Mouse (Mus musculus) fibroblast of lung, adult 2 months (primary cell): Measurements from ENCODE around the gene Ndc1.
"Not testable (repeated sequence)": the region's sequence is repeated elsewhere in the genome, so short reads cannot be mapped to it uniquely, and the experiment has no call there.

ENCODE experiments used
- DNase-seq: peaks from one replicate; pipeline ENCODE4 v3.0.0-alpha.2; 2011; ENCODE audit warnings: low read depth

Gene Ndc1

DNA sequence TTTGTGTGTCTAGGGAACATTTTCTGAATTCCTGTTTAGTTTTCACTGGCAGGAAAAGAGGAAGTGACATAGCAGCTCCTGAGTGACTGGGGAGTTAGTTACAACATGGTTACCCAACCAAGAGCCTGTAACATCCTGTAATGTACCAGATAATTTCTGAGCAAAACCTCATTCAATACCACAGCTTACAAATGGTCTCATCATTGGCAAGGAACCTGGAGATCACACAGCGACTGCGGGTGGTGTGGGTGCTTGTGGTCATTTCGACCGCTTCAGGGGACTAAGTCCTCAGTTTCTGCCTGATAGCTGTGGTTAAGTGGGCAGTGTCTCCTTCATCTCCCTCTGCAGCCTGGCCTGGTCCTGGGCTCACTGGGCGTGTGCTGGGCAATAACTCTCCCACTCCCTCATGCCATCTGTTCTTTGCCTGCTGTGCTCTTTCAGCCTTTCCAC, 3.4 kb upstream of the Ndc1 start:
- no peak for DNase-seq

DNA sequence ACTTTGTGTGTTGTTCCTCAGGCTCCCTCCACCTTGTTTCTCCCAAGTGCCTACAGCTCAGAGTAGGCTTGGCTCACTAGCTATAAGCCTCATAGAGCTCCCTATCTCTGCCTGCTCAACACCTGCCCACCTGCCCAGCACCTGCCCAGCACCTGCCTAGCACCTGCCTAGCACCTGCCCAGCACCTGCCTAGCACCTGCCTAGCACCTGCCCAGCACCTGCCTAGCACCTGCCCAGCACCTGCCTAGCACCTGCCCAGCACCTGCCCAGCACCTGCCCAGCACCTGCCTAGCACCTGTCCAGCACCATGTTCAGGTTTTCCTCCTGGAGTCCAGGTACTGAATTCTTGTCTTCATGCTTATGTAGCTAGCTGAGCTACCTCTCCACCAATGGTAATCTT, 1.2 kb upstream of the Ndc1 start:
- DNase-seq, result not testable (repeated sequence)

DNA sequence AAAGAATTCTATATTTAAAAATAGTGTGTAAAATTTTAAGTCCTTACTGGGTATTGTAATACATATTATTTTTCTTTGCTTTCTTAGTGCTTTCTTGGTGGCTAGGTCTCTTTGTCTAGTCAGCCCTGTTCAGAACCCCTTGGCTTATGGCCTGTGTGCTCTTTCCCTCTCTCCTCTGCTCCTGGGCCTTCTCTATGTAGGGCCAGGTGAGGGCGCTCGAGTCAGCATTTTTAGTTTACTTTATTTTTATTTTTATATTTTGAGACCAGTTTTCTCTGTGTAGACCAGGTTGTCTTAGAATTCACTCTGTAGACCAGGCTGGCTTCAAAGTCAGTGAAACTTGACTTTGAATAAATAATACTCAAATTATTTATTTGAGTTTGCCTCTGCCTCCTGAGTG, 4.7 kb downstream of the Ndc1 start:
- no peak for DNase-seq

DNA sequence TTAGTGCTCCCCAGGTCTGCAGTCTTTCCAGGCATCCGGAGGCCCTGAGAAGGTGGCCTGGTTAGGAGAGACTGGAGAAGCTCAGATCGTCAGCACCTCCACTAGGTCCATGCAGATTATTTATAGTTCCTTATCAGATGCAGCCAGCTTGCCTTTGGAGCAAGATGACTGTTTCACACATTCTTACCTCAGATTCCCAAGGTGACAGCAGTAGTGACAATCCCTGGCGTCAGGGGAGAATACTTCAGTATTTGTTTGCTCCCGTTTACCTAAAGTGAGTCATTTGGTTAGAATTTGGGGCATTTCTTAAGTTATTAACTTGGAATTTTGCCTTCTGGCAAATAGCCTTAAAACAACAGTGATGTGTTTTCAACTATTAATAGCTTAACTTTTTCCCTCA, 7.1 kb downstream of the Ndc1 start:
- DNase-seq, result no peak

DNA sequence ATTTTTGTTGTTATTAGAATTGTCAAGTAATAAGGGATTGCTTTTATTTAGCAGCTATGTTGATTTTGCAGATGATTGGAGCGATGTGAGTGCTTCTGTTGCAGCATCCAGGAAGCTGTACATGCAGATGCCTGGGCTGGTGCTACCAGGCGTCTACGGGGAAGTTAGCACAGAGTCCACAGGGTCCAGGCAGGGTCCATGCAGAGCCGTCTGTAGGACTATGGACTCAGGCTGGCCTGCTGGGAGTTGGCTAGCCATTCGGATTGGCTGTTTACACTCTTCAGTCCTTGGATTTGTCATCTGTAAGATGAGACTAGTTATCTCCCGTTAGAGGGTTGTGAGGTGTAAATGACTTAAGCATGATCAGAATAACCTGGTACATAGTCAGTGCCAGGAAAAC, 11.4 kb downstream of the Ndc1 start:
- no peak for DNase-seq

DNA sequence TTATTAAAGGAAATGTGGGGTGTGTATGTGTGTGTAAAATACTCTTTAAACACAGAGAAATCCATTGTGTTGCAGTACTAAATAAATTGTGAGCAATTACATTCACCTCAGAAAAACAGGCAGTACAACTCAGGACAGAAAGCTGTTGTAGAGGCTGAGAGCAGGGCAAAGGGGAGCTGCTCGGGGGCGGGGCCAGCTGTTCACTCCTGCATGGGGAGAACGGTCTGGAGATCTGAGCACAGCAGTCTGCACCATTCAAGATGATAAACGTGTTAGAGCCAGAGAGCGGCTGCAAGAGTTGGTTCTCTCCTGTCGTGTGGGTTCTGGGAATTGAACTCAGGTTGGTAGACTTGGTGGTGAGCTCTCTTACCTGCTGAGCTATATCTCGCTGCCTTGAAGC, 13.3 kb downstream of the Ndc1 start:
- no peak for DNase-seq

DNA sequence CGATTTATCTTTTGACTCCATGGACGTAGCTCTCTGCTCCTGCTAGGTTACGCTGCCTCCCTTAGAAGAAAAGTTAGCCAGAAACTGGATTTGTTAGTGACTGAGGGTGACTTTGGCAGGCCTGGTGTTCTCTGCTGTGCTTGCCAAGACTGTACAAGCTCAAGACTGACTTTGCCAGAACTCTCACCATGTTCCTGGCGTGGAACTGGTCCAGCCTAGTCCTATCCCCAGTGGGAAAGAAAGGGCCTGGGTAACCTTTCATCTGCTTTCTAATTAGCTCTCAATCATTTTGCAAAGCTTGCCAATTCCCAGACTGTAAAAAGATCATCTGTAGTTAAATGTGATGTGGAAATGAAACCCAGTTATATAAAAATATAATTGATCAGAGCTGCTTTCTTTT, 19.5 kb downstream of the Ndc1 start:
- no peak for DNase-seq

DNA sequence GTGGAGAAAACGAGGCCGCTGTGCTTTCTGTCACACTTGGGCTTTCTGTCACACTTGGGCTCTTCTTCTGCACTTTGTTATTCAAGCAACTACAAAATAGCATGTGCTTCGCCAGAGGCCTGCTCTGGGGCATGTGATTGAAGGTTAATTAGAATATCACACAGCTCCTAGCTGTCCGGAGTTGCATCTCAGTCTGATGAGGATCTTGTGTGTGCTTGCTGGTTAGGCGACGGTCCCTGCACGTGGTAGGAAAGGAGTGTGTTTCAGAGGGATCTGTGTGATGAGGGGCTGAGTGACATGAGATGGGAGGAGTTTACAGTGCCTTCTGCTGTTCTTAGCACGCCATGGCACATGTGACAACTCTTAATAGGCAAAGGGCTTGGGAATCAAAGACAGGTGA, 19.9 kb downstream of the Ndc1 start:
- no peak for DNase-seq

DNA sequence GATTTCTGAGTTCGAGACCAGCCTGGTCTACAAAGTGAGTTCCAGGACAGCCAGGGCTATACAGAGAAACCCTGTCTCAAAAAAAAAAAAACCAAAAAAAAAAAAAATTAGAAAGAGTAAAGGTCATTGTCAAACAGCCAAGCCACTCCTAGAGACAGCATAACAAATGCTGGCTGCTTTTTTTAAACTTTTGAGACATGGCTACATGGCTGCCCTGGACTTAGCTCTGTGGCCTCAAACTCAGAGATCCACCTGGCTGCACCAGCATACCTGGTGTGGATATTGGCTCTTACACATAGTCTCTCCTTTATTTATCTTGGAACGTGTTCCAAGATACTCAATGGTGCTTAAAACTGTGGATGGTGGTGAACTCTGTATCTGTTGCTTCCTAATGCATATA, 20.7 kb downstream of the Ndc1 start:
- no peak for DNase-seq

DNA sequence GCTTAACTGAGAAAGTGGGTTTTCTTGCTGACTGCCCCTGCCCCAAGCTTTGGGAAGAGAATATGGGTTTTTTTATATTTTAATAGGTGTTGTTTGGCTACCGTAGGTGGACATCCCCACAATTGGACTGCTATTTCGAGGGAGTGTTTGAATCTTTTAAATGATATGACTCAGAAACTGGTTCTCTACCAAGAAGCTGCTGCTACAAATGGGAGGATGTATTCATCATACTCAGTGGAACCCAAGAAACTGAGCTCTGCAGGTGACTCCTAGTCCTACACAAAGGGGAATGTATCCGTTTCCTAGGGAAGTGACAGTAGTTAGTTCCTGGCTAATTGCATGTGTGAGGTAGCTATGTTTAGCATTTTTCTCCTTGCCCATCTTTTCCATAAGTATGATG, 21.8 kb downstream of the Ndc1 start:
- no peak for DNase-seq

DNA sequence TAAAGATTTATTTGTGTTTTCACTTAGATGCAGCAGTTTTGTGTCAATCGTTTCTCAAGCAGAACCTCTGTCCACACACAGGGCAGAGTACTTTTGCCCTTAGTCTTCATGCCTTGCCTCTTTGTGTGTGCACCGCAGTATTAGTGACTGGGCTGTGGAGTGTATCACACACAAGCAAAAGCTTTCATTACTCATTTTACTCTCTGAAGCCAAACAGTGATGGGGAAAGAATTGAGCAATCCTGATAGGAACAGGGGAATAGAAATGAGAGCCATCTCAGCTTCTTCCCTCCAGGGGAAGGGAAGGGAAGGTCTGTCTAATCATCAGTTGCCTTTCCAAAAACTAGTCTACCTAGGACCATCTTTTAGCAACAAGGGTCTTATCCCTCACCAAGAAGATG, 26.2 kb downstream of the Ndc1 start:
- no peak for DNase-seq

DNA sequence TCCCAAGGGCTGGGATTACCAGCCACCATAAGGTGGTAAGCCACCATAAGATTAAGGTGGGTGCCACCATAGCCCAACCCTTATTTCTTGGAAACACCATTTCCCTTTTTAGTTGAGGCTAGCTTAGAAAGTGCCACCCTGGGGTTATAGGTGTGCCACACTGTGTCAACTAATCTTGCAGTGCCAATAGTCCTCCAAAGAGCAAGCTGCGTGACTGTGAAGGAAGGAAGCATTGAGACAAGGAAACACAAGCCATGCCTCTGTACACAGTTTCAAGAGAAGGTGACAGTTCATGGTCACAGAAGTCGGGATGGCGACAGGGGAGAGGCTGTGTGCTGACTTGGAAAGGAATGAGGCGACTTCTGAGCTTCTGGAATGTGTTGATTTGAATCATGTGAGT, 52.6 kb downstream of the Ndc1 start:
- no peak for DNase-seq

DNA sequence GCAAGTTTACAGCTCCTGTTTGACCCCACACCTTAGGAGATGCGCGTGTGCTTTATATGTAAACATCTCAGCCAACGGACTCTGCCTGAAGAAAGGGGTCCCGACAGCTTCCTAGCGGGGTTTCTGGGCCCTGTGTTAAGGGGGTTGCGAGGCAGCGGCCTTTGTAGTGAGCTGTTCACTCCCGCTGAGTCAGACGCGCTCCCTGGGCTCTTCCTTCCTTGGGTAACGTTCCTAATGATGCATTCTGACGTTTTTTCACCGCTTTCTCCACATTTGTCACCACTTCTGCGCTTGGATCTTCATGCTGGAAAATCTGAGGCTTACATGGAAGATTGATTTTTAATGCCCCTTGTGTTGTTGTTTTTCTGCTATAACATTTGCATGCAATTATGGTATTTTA, 54.1 kb downstream of the Ndc1 start:
- DNase-seq, result no peak

DNA sequence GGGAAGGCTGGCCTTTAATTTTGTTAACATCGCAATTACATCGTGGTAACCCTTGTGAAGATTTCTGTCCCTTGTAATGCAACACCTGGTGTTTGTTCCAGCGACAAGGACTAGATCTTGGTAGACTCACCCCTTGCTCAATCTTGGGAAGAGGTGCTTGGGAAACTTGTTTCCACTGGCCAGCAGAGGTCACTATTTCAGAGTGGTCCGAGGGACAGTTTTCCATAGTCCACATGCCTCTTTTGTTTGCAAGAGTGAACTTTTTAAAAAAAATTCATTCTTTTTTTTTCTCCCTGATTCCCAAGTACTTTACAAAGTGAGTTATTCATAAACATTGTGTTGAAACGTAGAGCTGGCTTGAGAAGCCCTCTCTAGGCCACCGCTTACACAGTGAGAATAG, 54.6 kb downstream of the Ndc1 start:
- DNase-seq, result peak; percentile 49

DNA sequence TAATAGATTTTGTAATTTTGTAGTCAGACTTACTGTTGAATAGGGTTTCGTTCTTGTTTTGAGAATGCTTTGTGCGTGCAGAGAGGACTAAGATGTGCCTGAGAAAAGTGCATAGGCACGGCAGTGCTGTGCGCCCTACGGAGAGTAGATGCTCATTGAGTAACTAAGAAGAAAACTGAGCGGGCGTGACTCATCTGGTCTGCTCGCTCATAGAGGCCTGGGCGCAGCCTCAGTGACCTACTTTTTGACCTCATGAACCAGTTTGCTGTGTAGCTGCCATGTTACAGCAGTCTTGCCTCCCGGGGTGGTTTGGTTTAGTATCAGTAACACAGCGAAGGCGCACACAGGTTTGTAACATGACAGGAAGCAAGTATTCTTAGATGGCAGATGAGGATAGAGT, 58.0 kb downstream of the Ndc1 start:
- DNase-seq, result no peak

DNA sequence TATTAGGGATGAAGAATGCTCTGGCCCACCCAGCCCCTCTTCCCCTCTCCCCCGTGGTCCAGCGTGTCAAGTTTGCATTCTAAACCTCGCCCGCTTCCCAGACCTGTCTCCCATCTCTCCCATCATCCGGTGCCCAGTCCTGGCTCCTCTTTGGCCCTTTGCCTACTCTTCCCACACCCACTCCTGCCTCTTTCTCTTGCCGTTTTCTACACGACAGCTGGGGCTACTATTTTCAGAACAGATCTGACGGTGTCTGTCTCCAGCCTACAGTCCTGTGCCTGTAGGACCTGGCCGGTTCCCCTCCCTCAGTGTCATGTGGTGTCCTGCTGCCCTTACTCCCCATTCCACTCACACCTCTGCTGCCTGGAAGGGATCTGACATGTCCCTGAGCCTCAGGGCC, 59.0 kb downstream of the Ndc1 start:
- no peak for DNase-seq

DNA sequence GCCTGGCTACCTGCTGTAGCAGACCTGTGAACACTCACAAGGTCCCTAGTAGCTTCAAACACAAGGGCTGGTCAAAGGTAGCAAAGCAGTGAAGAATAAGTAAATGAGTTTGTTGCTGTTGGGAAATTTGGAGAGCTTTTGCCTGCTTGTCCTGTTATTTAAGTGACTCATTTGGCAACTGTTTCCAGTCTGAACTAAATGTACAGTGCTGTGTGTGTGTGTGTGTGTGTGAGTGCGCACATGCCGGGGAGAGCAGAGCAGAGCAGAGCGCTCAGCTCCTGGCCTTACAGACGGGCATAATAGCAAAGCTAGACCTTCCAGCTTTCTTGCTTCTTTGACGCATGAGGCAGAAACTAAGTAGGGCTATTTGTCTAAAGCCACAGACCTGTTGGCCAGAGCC, 65.1 kb downstream of the Ndc1 start:
- DNase-seq, result peak; percentile 62

DNA sequence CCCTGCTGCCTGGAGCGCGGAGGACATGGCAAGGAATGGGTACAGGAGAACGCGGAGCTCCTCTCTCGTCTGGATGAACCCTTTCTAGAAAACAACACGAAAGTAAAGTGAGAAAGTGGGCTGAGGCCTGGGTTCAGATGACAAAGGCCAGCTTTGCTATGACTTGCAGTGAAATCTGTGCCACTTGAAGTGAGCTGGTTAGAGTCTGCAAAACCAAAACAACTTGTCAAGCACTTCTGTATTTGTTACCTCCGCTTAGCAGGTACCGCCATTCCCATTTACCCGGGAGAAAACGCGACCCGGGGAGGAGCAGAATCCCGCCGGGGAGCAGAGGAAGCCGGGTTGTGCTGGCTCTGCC, 66.4 kb downstream of the Ndc1 start:
- no peak for DNase-seq

DNA sequence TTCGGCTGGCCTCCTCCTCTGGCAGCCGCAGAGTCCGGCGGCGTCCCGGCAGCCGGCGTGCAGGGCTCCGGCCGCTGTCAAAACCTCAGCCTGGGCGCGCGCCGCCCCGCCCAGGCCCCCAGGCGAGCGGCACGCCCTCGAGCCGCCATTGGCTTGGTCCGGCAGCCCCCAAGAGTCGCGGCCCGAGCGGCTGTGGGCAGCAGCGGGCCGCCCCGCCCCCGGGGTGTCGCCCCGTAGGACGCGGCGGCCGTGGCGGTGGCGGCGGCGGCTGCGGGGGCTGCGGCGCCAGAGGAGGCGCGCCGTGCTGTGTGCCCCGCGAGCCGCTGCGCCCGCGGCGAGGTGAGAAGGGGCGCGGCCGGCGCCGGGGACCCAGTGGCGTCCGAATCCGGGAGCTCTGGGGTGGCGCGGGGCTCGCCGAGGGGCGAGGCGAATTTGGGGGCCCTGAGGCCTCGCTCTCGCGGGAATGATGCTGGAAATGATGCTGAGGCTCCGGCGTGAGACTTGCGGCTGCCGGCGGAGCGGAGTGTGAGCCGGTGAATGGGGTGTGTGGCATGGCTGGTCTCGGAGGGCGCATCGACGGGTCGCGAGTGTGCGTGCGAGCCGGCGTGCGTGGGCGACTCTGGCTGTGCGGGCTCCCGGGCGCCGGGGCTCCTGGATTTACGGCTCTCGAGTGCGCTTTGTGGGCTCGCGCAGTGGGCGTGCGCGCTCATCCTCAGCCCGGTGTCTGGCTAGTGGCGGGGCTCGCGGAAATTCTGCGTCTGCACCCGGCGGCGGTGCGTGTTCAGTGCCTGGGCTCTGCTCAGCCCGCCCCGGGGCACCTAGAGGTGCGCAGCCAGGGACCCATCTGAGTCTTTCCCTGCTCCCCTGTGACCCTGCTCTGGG, 67.0 kb downstream of the Ndc1 start, which contains the start of gene Glis1:
Gene Glis1, plus strand, starts transcription at position 236 of the 882 bp plus-strand sequence.
- peak; percentile 61 for DNase-seq

DNA sequence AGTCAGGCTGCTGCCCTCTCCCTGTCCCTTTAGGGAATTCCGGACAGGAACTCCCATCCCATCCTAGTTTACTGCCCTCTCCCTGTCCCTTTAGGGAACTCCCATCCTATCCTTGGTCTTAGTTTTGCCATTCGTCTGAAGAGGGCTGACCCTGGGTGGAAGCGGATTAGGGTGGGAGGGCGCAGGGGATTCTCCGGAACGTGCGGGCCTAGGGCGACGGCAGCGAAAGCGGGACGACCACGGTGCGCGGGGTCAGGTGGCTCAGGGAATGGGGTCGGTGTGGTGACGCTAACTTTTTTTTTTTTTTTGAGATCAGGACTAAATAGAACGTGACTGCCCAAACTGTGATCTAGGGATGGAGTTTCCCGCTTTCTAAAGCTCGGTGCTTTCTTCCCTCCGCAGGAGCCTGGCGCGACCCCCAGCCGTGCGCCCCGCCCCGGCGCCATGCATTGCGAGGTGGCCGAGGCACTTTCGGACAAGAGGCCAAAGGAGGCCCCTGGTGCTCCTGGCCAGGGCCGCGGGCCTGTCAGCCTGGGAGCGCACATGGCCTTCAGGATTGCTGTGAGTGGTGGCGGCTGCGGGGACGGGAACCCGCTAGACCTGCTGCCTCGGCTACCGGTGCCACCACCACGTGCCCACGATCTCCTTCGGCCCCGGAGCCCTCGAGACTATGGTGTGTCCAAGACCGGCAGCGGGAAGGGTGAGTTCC, 67.8 kb downstream of the Ndc1 start:
- DNase-seq, result no peak

DNA sequence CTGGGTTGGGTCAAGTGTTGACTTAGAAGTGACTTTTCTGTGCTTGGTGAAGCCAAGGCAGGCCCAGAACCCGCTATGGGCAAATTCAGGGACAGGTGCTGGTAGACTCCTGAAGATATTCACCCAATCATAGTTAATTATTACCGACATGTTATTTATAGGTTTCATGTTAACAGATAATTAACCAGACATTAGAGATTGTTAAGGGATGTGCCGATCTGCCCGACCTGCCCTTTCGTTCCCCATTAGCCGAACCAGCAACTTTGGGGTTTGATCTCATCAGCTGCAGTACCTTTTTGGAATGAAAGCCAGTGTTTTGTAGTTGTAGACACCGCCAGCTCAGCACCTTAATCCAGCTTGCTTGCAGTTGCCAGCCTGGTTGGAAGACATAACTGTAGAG, 68.9 kb downstream of the Ndc1 start:
- DNase-seq, result no peak

DNA sequence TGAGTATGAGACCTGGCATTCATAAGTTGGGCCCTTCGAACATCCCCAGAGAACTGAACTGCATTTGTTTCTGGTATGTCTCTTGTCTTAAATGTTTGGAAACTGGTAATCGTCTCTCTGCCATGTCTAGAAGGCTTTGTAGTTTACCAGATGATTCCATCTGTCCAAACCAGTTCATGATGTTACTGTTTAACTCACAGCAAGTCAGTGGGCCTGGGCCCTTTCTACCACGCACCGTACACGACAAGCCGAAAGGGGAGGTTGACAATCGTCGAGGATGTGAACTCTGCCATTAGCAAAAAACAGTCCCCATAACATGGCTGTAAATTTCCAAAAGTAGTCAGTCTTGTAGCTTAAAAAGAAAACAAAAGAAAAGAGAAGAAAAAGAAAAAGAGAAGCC, 71.2 kb downstream of the Ndc1 start:
- DNase-seq, result no peak

DNA sequence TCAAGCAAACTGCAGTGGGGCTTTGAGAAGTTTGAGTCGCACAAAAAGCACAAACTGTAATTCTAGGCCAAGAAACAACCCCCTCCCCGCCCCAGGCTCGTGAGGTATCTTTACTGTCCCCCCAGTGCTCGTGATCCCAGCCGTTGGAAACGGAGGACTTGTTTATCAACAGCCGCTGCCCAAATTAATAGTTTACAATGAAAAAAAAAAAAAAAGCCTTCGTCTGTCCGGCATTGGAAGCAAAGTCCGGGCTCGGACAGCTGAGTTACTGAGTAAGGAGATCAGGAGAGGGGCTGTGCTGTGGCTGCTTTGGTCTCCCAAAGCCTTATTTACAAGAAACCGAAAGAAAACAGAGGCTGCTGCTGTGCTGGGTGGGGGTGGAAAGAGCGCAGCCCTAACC, 72.7 kb downstream of the Ndc1 start:
- no peak for DNase-seq

DNA sequence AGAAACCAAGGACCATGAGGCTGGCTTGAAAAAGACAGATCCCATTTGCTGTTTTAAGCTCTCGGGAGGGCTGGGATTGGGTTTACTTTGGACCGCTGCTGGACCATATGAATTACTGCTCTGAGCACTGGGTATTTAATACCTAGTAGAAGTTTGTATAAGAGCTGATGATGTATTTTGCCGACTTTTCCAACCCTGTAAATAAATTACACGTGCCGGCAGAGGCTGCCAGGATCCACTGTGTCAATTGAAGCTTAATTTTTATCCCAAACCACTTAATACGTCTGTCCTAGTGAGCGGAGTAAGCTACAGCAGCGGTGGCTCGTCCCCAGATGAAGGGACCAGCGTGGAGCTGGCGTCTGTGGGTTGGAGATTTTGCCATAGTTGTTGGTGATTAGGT, 74.7 kb downstream of the Ndc1 start:
- no peak for DNase-seq
